Mouse (Mus musculus): ENCODE results near the gene Olfr1043. TPM values are rescaled to one million over a fixed set of nuclear protein-coding genes. Genes with fewer than 3 reads are reported as not detected.

Gene Olfr1043
- polyA plus RNA-seq, 1 experiment from 2014 or later = not detected

GRCm38 (mm10) chr2:86146632-86147031 lies 20.7 kb downstream of the Olfr1043 start, which contains the start of gene Olfr1040:
Gene Olfr1040 (minus strand): TSS chr2:86146732.
- Histone ChIP-seq H3K4me3 (ENCODE audit: low read depth, low read length) (no peak within 1 kb of the TSS), H3K27ac (ENCODE audit: low read depth) (no peak within 1 kb of the TSS), H3K36me3 (ENCODE audit: insufficient read depth) (no peaks in the 10 kb centered on the region), H3K9ac (no peak within 1 kb of the TSS), H3K9me3 (ENCODE audit: low read depth, low read length) (no peaks in the 10 kb centered on the region), H3K4me2 (no peak within 1 kb of the TSS), H3K27me3 (ENCODE audit: insufficient read depth, low read length) (no peaks in the 10 kb centered on the region), H3K4me1 (ENCODE audit: insufficient read depth) (no peaks in the 10 kb centered on the region)
- ATAC-seq (ENCODE audit: insufficient read depth) (no peak), DNase-seq (no peak)
- 68% methylated on average over 1 of the region's 1 CpGs for WGBS
- TF ChIP-seq CTCF (IDR thresholded peaks at IDR 0.05; ENCODE audit: low read depth) = no peak

GRCm38 (mm10) chr2:86135828-86136227 lies 31.5 kb downstream of the Olfr1043 start, which contains the start of gene Olfr1039:
Gene Olfr1039 (minus strand): TSS chr2:86135928.
- H3K27ac ChIP-seq (ENCODE audit: low read depth) = no peak within 1 kb of the TSS
- no peak within 1 kb of the TSS for H3K4me3 ChIP-seq (ENCODE audit: low read depth, low read length)
- no peak for TF ChIP-seq CTCF (IDR thresholded peaks at IDR 0.05; ENCODE audit: low read depth)
- no peak for DNase-seq
- WGBS = 89% methylated on average over 1 of the region's 1 CpGs
- H3K9ac ChIP-seq = no peak within 1 kb of the TSS
- no peak for ATAC-seq (ENCODE audit: insufficient read depth)
- H3K27me3 ChIP-seq (ENCODE audit: insufficient read depth, low read length) = no peaks in the 10 kb centered on the region
- H3K4me2 ChIP-seq = no peak within 1 kb of the TSS
- no peaks in the 10 kb centered on the region for H3K9me3 ChIP-seq (ENCODE audit: low read depth, low read length)
- H3K36me3 ChIP-seq (ENCODE audit: insufficient read depth) = no peaks in the 10 kb centered on the region
- no peaks in the 10 kb centered on the region for H3K4me1 ChIP-seq (ENCODE audit: insufficient read depth)

Other genes with a start within 250 kb of the Olfr1043 start
- gene Olfr1026, start 246.0 kb downstream of the Olfr1043 start, polyA plus RNA-seq (2014; fragmentation: Nextera tagmentation; extraction: Ambion mirVana) = not detected in 2 replicates
- not detected in 2 replicates for gene Olfr1028, start 217.1 kb downstream of the Olfr1043 start, polyA plus RNA-seq (2014; fragmentation: Nextera tagmentation; extraction: Ambion mirVana)
- gene Olfr1029, start 193.6 kb downstream of the Olfr1043 start, polyA plus RNA-seq (2014; fragmentation: Nextera tagmentation; extraction: Ambion mirVana) = not detected in 2 replicates
- not detected in 2 replicates for gene Olfr1030, start 188.2 kb downstream of the Olfr1043 start, polyA plus RNA-seq (2014; fragmentation: Nextera tagmentation; extraction: Ambion mirVana)
- gene Olfr1031, start 177.2 kb downstream of the Olfr1043 start, polyA plus RNA-seq (2014; fragmentation: Nextera tagmentation; extraction: Ambion mirVana) = not detected in 2 replicates
- not detected in 2 replicates for gene Olfr1032, start 162.0 kb downstream of the Olfr1043 start, polyA plus RNA-seq (2014; fragmentation: Nextera tagmentation; extraction: Ambion mirVana)
- 0.61 and 2.8 TPM in 2 replicates for gene Olfr1033, start 146.9 kb downstream of the Olfr1043 start, polyA plus RNA-seq (2014; fragmentation: Nextera tagmentation; extraction: Ambion mirVana)
- not detected in 2 replicates for gene Olfr1034, start 121.7 kb downstream of the Olfr1043 start, polyA plus RNA-seq (2014; fragmentation: Nextera tagmentation; extraction: Ambion mirVana)
- gene Olfr1036, start 93.5 kb downstream of the Olfr1043 start, polyA plus RNA-seq (2014; fragmentation: Nextera tagmentation; extraction: Ambion mirVana) = not detected in 2 replicates
- not detected in 2 replicates for gene Olfr1037, start 80.1 kb downstream of the Olfr1043 start, polyA plus RNA-seq (2014; fragmentation: Nextera tagmentation; extraction: Ambion mirVana)
- not detected in 2 replicates for gene Olfr1039, start 31.6 kb downstream of the Olfr1043 start, polyA plus RNA-seq (2014; fragmentation: Nextera tagmentation; extraction: Ambion mirVana)
- gene Olfr1040, start 20.8 kb downstream of the Olfr1043 start, polyA plus RNA-seq (2014; fragmentation: Nextera tagmentation; extraction: Ambion mirVana) = not detected in 2 replicates
- not detected in 2 replicates for gene Olfr1042, start 5.7 kb downstream of the Olfr1043 start, polyA plus RNA-seq (2014; fragmentation: Nextera tagmentation; extraction: Ambion mirVana)
- gene Olfr1044, start 10.3 kb upstream of the Olfr1043 start, polyA plus RNA-seq (2014; fragmentation: Nextera tagmentation; extraction: Ambion mirVana) = not detected in 2 replicates
- not detected in 2 replicates for gene Olfr52, start 18.2 kb upstream of the Olfr1043 start, polyA plus RNA-seq (2014; fragmentation: Nextera tagmentation; extraction: Ambion mirVana)
- gene Olfr1045, start 35.5 kb upstream of the Olfr1043 start, polyA plus RNA-seq (2014; fragmentation: Nextera tagmentation; extraction: Ambion mirVana) = not detected in 2 replicates
- gene Olfr1046, start 51.8 kb upstream of the Olfr1043 start, polyA plus RNA-seq (2014; fragmentation: Nextera tagmentation; extraction: Ambion mirVana) = not detected in 2 replicates
- gene Olfr1047, start 63.9 kb upstream of the Olfr1043 start, polyA plus RNA-seq (2014; fragmentation: Nextera tagmentation; extraction: Ambion mirVana) = not detected in 2 replicates
- not detected in 2 replicates for gene Olfr1048, start 72.8 kb upstream of the Olfr1043 start, polyA plus RNA-seq (2014; fragmentation: Nextera tagmentation; extraction: Ambion mirVana)
- not detected in 2 replicates for gene Olfr1049, start 90.8 kb upstream of the Olfr1043 start, polyA plus RNA-seq (2014; fragmentation: Nextera tagmentation; extraction: Ambion mirVana)
- not detected in 2 replicates for gene Olfr1051, start 111.6 kb upstream of the Olfr1043 start, polyA plus RNA-seq (2014; fragmentation: Nextera tagmentation; extraction: Ambion mirVana)
- gene Olfr1052, start 124.9 kb upstream of the Olfr1043 start, polyA plus RNA-seq (2014; fragmentation: Nextera tagmentation; extraction: Ambion mirVana) = not detected in 2 replicates
- gene Olfr1053, start 147.8 kb upstream of the Olfr1043 start, polyA plus RNA-seq (2014; fragmentation: Nextera tagmentation; extraction: Ambion mirVana) = not detected in 2 replicates
- gene Olfr1054, start 167.9 kb upstream of the Olfr1043 start, polyA plus RNA-seq (2014; fragmentation: Nextera tagmentation; extraction: Ambion mirVana) = not detected in 2 replicates
- gene Olfr1055, start 182.8 kb upstream of the Olfr1043 start, polyA plus RNA-seq (2014; fragmentation: Nextera tagmentation; extraction: Ambion mirVana) = not detected in 2 replicates
- not detected in 2 replicates for gene Olfr1056, start 194.9 kb upstream of the Olfr1043 start, polyA plus RNA-seq (2014; fragmentation: Nextera tagmentation; extraction: Ambion mirVana)
- gene Olfr1057, start 210.9 kb upstream of the Olfr1043 start, polyA plus RNA-seq (2014; fragmentation: Nextera tagmentation; extraction: Ambion mirVana) = not detected in 2 replicates
- not detected in 2 replicates for gene Olfr1058, start 221.0 kb upstream of the Olfr1043 start, polyA plus RNA-seq (2014; fragmentation: Nextera tagmentation; extraction: Ambion mirVana)
- gene Olfr1061, start 246.5 kb upstream of the Olfr1043 start, polyA plus RNA-seq (2014; fragmentation: Nextera tagmentation; extraction: Ambion mirVana) = not detected in 2 replicates